Mouse (Mus musculus) embryonic facial prominence, embryonic 14.5 days (tissue): ENCODE measurements at regions not wholly inside any gene's neighbourhood (a gene's known extent, or its start where the extent isn't known, plus 50 kb on each side); places are given as distances from the start of the nearest gene placed in this dataset.

ENCODE experiments used
- ATAC-seq: fragments of 200-750 bp; cut with Nextera tagmentation; 2 replicates; pipeline ENCODE4 v1.8.0; 2017; ENCODE audit warnings: low read depth, moderate number of reproducible peaks, moderate TSS enrichment
- DNase-seq: peaks from one replicate; pipeline ENCODE4 v3.0.0-alpha.2; 2015; ENCODE audit warnings: low spot score
- H3K27ac ChIP-seq: fragments of 300-500 bp; sonication (generic); replicated peaks from 2 replicates; pipeline ENCODE4 v1.5.1; 2014; ENCODE audit warnings: low read depth, mild to moderate bottlenecking, low read length, moderate library complexity
- H3K27me3 ChIP-seq: fragments of 300-500 bp; sonication (generic); replicated peaks from 2 replicates; pipeline ENCODE4 v1.6.1; 2014; ENCODE audit warnings: low read length; ENCODE audit not compliant: control insufficient read depth, insufficient read depth
- H3K36me3 ChIP-seq: fragments of 300-500 bp; sonication (generic); 2 replicates; pipeline ENCODE4 v1.6.1; 2014; ENCODE audit warnings: low read length, mixed read lengths; ENCODE audit not compliant: control insufficient read depth, insufficient read depth
- H3K4me1 ChIP-seq: fragments of 300-500 bp; sonication (generic); 2 replicates; pipeline ENCODE4 v1.6.1; 2014; ENCODE audit warnings: antibody characterized with exemption, low read length; ENCODE audit not compliant: control insufficient read depth, insufficient read depth
- H3K4me2 ChIP-seq: fragments of 300-500 bp; sonication (generic); 2 replicates; pipeline ENCODE4 v1.6.1; 2014; ENCODE audit warnings: low read depth, mild to moderate bottlenecking, low read length, moderate library complexity, mixed read lengths
- H3K4me3 ChIP-seq: fragments of 300-500 bp; sonication (generic); 2 replicates; pipeline ENCODE4 v1.5.1; 2014; ENCODE audit warnings: low read depth, mild to moderate bottlenecking, low read length
- H3K9ac ChIP-seq: fragments of 300-500 bp; sonication (generic); 2 replicates; pipeline ENCODE4 v1.6.1; 2014; ENCODE audit warnings: low read depth, mild to moderate bottlenecking, low read length, moderate library complexity, mixed read lengths
- H3K9me3 ChIP-seq: fragments of 300-500 bp; sonication (generic); 2 replicates; pipeline ENCODE4 v1.6.1; 2016; ENCODE audit warnings: low read length; ENCODE audit not compliant: control insufficient read depth
- WGBS: fragments of 180-500 bp; shearing (Covaris S2); extraction: QIAGEN DNeasy Blood & Tissue Kit; methylation state at CpG from one replicate; pipeline ENCODE4 v1.1.7; 2014; 5-methylcytosine and 5-hydroxymethylcytosine counted together

- Histone ChIP-seq H3K27me3 (no peaks in the 10 kb centered on the region), H3K9ac (no peak overlapping the region), H3K4me1 (0 out of 2 replicates have a peak, but pooled peaks cover 4% of the 10 kb centered on the region), H3K36me3 (no peaks in the 10 kb centered on the region), H3K4me2 (no peak overlapping the region), H3K27ac (no peak overlapping the region), H3K4me3 (no peak overlapping the region), H3K9me3 (no peaks in the 10 kb centered on the region)
- peak; percentile 80; the same call in 1 of the 2 replicates for ATAC-seq
- peak; percentile 66 for DNase-seq
- 34% methylated on average over 5 of the region's 5 CpGs for WGBS
These were observed 90.8 kb downstream of the Iyd start for GRCm38 (mm10) chr10:3630763-3631223.

DNA sequence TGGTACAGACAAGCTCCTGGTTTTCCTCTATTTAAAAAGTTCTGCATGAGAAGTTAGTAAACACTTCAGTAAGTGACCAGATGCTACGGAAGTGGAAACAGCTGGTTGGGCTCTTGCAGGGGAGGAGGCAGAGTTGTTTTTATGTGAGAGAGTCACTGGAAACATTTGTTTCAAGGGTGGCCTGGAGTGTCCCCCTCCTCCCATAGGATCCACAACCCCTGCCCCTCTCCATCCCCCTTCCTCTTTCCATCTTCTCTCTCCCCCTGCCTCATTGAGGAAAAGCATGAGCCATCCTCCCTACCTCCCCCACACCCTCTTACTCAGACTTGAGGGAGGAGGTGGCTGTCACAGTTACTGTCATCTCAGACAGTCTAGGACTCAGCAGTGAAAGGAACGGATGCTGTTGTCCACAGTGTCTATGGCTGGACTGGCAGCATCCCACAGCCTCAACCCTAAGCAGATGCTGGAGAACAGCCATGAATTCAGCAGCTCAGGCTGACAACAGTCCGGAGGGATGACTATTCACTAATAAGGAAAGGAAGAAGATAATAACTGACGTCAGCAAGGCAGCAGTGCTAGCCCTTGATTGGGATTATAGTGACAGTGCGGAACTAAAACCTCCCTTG lies 93.9 kb downstream of the Iyd start:
- H3K27ac ChIP-seq: peak overlapping the region; percentile 49; the same call in 1 of the 2 replicates
- H3K4me1 ChIP-seq: 0 out of 2 replicates have a peak, but pooled peaks cover 4% of the 10 kb centered on the region
- no peak overlapping the region for H3K4me3 ChIP-seq
- H3K36me3 ChIP-seq: no peaks in the 10 kb centered on the region
- no peak overlapping the region for H3K9ac ChIP-seq
- H3K27me3 ChIP-seq: no peaks in the 10 kb centered on the region
- ATAC-seq: 0 out of 2 replicates have a peak, but pooled peaks have one; percentile 49
- no peak overlapping the region for H3K4me2 ChIP-seq
- WGBS: 32% methylated on average over 5 of the region's 5 CpGs
- peak; percentile 73 for DNase-seq
- no peaks in the 10 kb centered on the region for H3K9me3 ChIP-seq

GRCm38 (mm10) chr10:3644111-3644510 lies 96.1 kb upstream of the Plekhg1 start:
- ATAC-seq (no peak), DNase-seq (no peak)
- 57% methylated on average over 5 of the region's 5 CpGs for WGBS
- H3K36me3 ChIP-seq: no peaks in the 10 kb centered on the region
- no peaks in the 10 kb centered on the region for H3K9me3 ChIP-seq
- H3K9ac ChIP-seq: no peak overlapping the region
- H3K4me3 ChIP-seq: no peak overlapping the region
- H3K4me1 ChIP-seq: no peaks in the 10 kb centered on the region; the same call in 1 of the 2 replicates
- no peak overlapping the region for H3K4me2 ChIP-seq
- no peak overlapping the region for H3K27ac ChIP-seq
- no peaks in the 10 kb centered on the region for H3K27me3 ChIP-seq

DNA sequence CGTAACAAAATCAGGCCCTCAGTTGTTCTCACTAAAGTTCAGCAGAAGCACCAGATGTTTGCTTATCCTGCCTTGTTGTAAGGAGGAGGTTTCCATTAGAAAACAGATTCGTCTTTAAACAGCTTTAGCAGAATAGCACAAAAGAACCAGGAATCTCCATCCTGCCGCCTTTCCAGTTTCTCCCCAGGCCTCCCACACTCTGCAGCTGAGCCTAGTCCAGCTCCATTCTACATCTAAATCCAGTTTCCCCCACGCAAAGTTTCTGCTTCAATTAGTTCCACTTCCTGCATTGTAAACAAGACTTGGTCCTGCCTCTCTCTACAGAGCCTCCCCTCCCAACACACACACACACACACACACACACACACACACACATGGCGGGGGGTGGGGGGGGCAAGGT lies 95.1 kb upstream of the Plekhg1 start:
- Histone ChIP-seq H3K9ac (no peak overlapping the region), H3K4me1 (no peaks in the 10 kb centered on the region; the same call in 1 of the 2 replicates), H3K4me2 (no peak overlapping the region), H3K36me3 (no peaks in the 10 kb centered on the region), H3K27ac (no peak overlapping the region), H3K27me3 (no peaks in the 10 kb centered on the region), H3K9me3 (no peaks in the 10 kb centered on the region), H3K4me3 (no peak overlapping the region)
- DNase-seq: peak; percentile 37
- WGBS: 44% methylated on average over 5 of the region's 5 CpGs
- ATAC-seq: no peak

DNA sequence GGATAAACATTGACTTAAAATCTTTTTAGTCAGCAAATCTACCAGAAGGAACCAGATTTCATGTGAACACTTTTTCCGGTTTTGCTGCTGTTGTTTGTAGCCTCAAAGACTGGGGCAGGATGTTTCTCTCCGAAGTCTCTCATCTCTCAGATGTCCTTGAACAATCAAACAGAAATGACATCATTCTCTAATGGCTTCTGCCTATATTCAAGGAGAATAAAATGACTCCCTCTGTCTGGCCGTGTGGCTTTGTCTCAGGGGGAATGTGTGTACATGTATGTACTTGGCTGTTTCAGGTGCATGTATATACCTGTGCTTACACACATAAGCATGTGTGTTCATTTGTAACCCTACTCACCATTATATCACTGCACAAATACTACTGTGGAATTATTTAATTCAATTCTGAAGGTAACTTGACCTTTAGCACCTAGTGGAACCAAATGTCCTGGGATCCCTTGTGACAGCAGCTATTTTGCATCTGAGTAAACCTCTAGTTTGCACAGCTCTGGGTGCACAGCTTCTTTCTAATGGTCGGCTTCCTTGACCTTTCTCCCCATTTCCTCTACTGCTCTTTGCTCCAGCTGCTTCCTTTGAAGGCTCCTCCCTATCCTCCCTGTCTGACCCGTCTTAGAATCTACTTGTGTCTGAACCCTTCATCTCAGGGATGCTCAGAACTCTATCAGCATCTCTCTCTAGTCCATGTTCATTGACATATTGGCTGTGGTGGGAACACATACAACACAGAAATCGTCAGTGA lies 93.8 kb upstream of the Plekhg1 start:
- Histone ChIP-seq H3K27me3 (no peaks in the 10 kb centered on the region), H3K9me3 (no peaks in the 10 kb centered on the region), H3K27ac (no peak overlapping the region), H3K4me1 (no peaks in the 10 kb centered on the region; the same call in 1 of the 2 replicates), H3K36me3 (no peaks in the 10 kb centered on the region), H3K9ac (no peak overlapping the region), H3K4me2 (no peak overlapping the region), H3K4me3 (no peak overlapping the region)
- 63% methylated on average over 6 of the region's 6 CpGs for WGBS
- DNase-seq: no peak
- no peak for ATAC-seq

DNA sequence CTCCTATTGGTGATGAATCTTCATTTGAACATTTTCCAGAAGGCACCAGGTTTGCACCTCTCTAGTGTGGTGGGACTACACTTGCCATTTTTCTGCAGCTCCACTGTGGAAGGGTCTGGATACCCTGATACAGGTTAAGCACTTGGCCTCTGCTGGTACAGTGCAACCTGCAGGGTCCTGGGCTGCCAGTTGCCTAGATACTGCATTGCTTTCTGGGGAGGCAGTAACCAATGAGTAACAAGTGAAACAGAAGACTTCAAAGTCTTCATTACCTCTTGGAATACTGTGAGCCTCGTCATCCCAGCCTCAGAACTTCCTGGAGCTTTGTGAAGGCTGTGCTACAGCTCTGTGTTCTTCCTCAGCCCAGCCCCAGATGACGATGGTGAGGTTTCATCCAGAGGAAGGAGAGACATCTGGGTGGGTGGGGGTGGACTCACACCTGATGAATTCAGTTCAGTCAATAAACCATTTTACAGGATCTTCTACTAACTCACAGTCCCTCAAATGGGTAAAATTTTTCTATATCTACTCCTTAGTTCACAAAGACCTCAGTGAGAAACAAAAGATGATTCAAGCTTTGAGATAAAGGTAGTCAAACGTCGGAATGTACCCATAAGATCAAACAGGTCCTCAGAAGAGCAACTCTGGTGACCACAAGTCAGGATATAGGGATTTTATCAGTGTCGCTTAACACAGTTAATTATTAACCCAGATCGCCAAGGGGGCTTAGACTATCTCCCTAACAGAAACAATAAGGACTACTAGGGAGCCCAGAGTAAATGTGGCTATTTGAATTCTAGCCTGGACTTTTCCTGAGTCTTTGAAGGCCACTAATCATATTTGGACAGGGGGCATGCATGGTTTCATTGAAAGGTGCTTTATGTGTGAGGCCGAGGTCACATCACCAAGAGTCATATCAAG lies 92.1 kb upstream of the Plekhg1 start:
- H3K4me1 ChIP-seq: no peaks in the 10 kb centered on the region; the same call in 1 of the 2 replicates
- H3K4me3 ChIP-seq: no peak overlapping the region
- no peak overlapping the region for H3K9ac ChIP-seq
- H3K9me3 ChIP-seq: no peaks in the 10 kb centered on the region
- WGBS: 77% methylated on average over 7 of the region's 7 CpGs
- no peak for DNase-seq
- H3K27me3 ChIP-seq: no peaks in the 10 kb centered on the region
- no peaks in the 10 kb centered on the region for H3K36me3 ChIP-seq
- H3K4me2 ChIP-seq: no peak overlapping the region
- ATAC-seq: no peak
- H3K27ac ChIP-seq: no peak overlapping the region

- Histone ChIP-seq H3K27me3 (no peaks in the 10 kb centered on the region), H3K9me3 (no peaks in the 10 kb centered on the region), H3K4me2 (no peak overlapping the region), H3K4me3 (no peak overlapping the region), H3K9ac (no peak overlapping the region), H3K27ac (no peak overlapping the region; the same call in 1 of the 2 replicates), H3K36me3 (no peaks in the 10 kb centered on the region), H3K4me1 (no peaks in the 10 kb centered on the region; the same call in 1 of the 2 replicates)
- DNase-seq: no peak
- no peak for ATAC-seq
- 35% methylated on average over 1 of the region's 1 CpGs for WGBS
These were observed 90.2 kb upstream of the Plekhg1 start for GRCm38 (mm10) chr10:3649983-3650382.

DNA sequence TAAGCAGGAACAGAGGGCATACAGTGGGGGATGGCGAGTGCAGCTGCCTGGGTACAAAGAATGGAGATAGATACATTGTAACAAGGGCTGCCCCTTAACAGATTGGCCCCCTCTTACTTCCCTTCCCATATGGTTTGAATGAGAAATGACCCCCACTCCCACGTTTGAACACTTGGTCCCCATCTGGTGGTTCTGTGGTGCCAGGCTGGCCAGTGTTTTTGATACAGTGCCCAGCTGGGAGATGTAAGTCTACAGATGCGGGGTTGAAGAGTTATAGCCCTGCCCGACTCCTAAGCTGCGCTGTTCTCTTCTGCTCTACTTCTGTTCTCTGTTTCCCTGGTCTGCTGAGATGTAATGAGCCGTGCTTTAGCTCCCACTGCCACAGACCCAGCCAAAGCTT lies 89.6 kb upstream of the Plekhg1 start:
- Histone ChIP-seq H3K27me3 (no peaks in the 10 kb centered on the region), H3K36me3 (no peaks in the 10 kb centered on the region), H3K9ac (no peak overlapping the region), H3K4me1 (no peaks in the 10 kb centered on the region), H3K9me3 (no peaks in the 10 kb centered on the region), H3K27ac (no peak overlapping the region), H3K4me2 (no peak overlapping the region), H3K4me3 (no peak overlapping the region)
- WGBS: 62% methylated on average over 6 of the region's 6 CpGs
- no peak for DNase-seq
- no peak for ATAC-seq
